Mouse (Mus musculus): ENCODE data around the gene Ak7. TPM values are rescaled to one million over a fixed set of nuclear protein-coding genes. Genes with fewer than 3 reads are reported as not detected.

Ak7 gene
- polyA plus RNA-seq, 1 experiment from 2014 or later: 0.40 TPM

- Histone ChIP-seq H3K4me2 (ENCODE audit: low read depth, low read length) (no peak overlapping the region), H3K36me3 (ENCODE audit: control insufficient read depth, insufficient read depth, low read length) (no peaks in the 10 kb centered on the region), H3K27me3 (replicated peaks; ENCODE audit: control insufficient read depth, insufficient read depth, low read length) (no peaks in the 10 kb centered on the region), H3K27ac (ENCODE audit: low read length) (no peak overlapping the region), H3K4me3 (ENCODE audit: low read length) (no peak overlapping the region), H3K9me3 (ENCODE audit: control insufficient read depth, low read length) (no peaks in the 10 kb centered on the region), H3K4me1 (ENCODE audit: control insufficient read depth, insufficient read depth, low read length) (no peaks in the 10 kb centered on the region), H3K9ac (ENCODE audit: low read depth, low read length) (no peak overlapping the region)
- 50% methylated on average over 1 of the region's 1 CpGs for WGBS
- ATAC-seq: no peak
Observed at GRCm38 (mm10) chr12:105724616-105725015, 18.8 kb downstream of the Ak7 start.

DNA sequence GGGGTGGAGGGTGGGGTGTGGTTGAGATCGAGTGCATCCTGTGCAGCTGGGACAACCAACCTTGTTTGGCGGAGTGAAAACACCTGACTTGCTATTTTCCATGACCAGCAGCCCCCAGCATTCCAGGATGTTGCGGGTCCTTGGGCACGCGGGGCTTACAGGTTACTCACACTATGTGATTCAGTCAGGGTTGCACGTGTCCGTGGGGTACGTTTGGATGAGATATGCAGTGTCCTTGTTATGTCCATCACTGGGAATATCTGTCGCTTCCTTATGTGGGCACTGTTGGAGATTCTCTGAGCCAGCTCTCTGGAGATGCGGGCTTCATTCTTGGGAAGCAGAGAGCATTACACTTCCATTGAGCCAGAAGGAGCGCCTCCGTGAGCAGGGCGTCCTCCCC lies 20.0 kb downstream of the Ak7 start:
- WGBS: 79% methylated on average over 13 of the region's 13 CpGs
- H3K4me2 ChIP-seq (ENCODE audit: low read depth, low read length): no peak overlapping the region
- H3K4me1 ChIP-seq (ENCODE audit: control insufficient read depth, insufficient read depth, low read length): no peaks in the 10 kb centered on the region
- no peaks in the 10 kb centered on the region for H3K36me3 ChIP-seq (ENCODE audit: control insufficient read depth, insufficient read depth, low read length)
- H3K9me3 ChIP-seq (ENCODE audit: control insufficient read depth, low read length): no peaks in the 10 kb centered on the region
- H3K4me3 ChIP-seq (ENCODE audit: low read length): no peak overlapping the region
- no peak for ATAC-seq
- H3K27ac ChIP-seq (ENCODE audit: low read length): no peak overlapping the region
- no peaks in the 10 kb centered on the region for H3K27me3 ChIP-seq (replicated peaks; ENCODE audit: control insufficient read depth, insufficient read depth, low read length)
- H3K9ac ChIP-seq (ENCODE audit: low read depth, low read length): no peak overlapping the region

DNA sequence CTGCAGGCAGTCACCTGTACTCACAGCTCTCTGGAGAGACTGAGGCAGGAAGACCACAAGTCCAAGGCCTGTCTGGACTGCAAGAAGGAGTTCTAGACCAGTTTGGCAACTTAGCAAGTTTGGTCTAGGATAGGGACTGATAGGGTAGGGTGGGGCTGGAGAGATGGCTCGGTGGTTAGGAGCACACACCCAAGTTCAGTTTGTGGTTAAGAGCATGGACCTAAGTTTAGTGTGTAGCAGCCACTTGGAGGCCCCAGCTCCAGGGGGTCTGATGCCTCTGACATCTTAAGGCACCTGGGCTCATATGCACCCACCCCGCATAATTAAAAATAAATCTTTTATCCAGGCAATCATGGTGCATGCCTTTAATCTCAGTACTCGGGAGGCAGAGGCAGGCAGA lies 21.5 kb downstream of the Ak7 start:
- ATAC-seq: 0 out of 2 replicates have a peak, but pooled peaks have one; percentile 18
- Histone ChIP-seq H3K27ac (ENCODE audit: low read length) (no peak overlapping the region), H3K36me3 (ENCODE audit: control insufficient read depth, insufficient read depth, low read length) (no peaks in the 10 kb centered on the region), H3K4me2 (ENCODE audit: low read depth, low read length) (no peak overlapping the region), H3K9ac (ENCODE audit: low read depth, low read length) (no peak overlapping the region), H3K4me3 (ENCODE audit: low read length) (no peak overlapping the region), H3K4me1 (ENCODE audit: control insufficient read depth, insufficient read depth, low read length) (no peaks in the 10 kb centered on the region), H3K27me3 (replicated peaks; ENCODE audit: control insufficient read depth, insufficient read depth, low read length) (no peaks in the 10 kb centered on the region), H3K9me3 (ENCODE audit: control insufficient read depth, low read length) (no peaks in the 10 kb centered on the region)
- 65% methylated on average over 3 of the region's 3 CpGs for WGBS

- H3K4me1 ChIP-seq (ENCODE audit: control insufficient read depth, insufficient read depth, low read length): no peaks in the 10 kb centered on the region
Observed at GRCm38 (mm10) chr12:105727964-105728363, 22.2 kb downstream of the Ak7 start.

GRCm38 (mm10) chr12:105730851-105731460 lies 25.2 kb downstream of the Ak7 start:
- no peaks in the 10 kb centered on the region for H3K9me3 ChIP-seq (ENCODE audit: control insufficient read depth, low read length)
- H3K4me2 ChIP-seq (ENCODE audit: low read depth, low read length): no peak overlapping the region
- 67% methylated on average over 6 of the region's 6 CpGs for WGBS
- no peak overlapping the region for H3K9ac ChIP-seq (ENCODE audit: low read depth, low read length)
- H3K27me3 ChIP-seq (replicated peaks; ENCODE audit: control insufficient read depth, insufficient read depth, low read length): no peaks in the 10 kb centered on the region
- no peaks in the 10 kb centered on the region for H3K4me1 ChIP-seq (ENCODE audit: control insufficient read depth, insufficient read depth, low read length)
- H3K27ac ChIP-seq (ENCODE audit: low read length): no peak overlapping the region
- ATAC-seq: no peak
- no peaks in the 10 kb centered on the region for H3K36me3 ChIP-seq (ENCODE audit: control insufficient read depth, insufficient read depth, low read length)
- no peak overlapping the region for H3K4me3 ChIP-seq (ENCODE audit: low read length)

More at GRCm38 (mm10) chr12:105727964-105728363, 22.2 kb downstream of the Ak7 start:
- H3K27ac ChIP-seq (ENCODE audit: low read length): no peak overlapping the region
- no peaks in the 10 kb centered on the region for H3K36me3 ChIP-seq (ENCODE audit: control insufficient read depth, insufficient read depth, low read length)
- no peak overlapping the region for H3K4me2 ChIP-seq (ENCODE audit: low read depth, low read length)
- no peak for ATAC-seq
- no peaks in the 10 kb centered on the region for H3K9me3 ChIP-seq (ENCODE audit: control insufficient read depth, low read length)
- no peak overlapping the region for H3K4me3 ChIP-seq (ENCODE audit: low read length)
- H3K27me3 ChIP-seq (replicated peaks; ENCODE audit: control insufficient read depth, insufficient read depth, low read length): no peaks in the 10 kb centered on the region
- no peak overlapping the region for H3K9ac ChIP-seq (ENCODE audit: low read depth, low read length)
- WGBS: 31% methylated on average over 8 of the region's 8 CpGs

- H3K36me3 ChIP-seq (ENCODE audit: control insufficient read depth, insufficient read depth, low read length): no peaks in the 10 kb centered on the region
- H3K27ac ChIP-seq (ENCODE audit: low read length): no peak overlapping the region
- no peak overlapping the region for H3K4me3 ChIP-seq (ENCODE audit: low read length)
- 64% methylated on average over 9 of the region's 9 CpGs for WGBS
- no peaks in the 10 kb centered on the region for H3K4me1 ChIP-seq (ENCODE audit: control insufficient read depth, insufficient read depth, low read length)
- no peak overlapping the region for H3K4me2 ChIP-seq (ENCODE audit: low read depth, low read length)
- no peaks in the 10 kb centered on the region for H3K27me3 ChIP-seq (replicated peaks; ENCODE audit: control insufficient read depth, insufficient read depth, low read length)
- no peaks in the 10 kb centered on the region for H3K9me3 ChIP-seq (ENCODE audit: control insufficient read depth, low read length)
- H3K9ac ChIP-seq (ENCODE audit: low read depth, low read length): no peak overlapping the region
- ATAC-seq: no peak
Observed at GRCm38 (mm10) chr12:105733370-105734159, 27.8 kb downstream of the Ak7 start.

DNA sequence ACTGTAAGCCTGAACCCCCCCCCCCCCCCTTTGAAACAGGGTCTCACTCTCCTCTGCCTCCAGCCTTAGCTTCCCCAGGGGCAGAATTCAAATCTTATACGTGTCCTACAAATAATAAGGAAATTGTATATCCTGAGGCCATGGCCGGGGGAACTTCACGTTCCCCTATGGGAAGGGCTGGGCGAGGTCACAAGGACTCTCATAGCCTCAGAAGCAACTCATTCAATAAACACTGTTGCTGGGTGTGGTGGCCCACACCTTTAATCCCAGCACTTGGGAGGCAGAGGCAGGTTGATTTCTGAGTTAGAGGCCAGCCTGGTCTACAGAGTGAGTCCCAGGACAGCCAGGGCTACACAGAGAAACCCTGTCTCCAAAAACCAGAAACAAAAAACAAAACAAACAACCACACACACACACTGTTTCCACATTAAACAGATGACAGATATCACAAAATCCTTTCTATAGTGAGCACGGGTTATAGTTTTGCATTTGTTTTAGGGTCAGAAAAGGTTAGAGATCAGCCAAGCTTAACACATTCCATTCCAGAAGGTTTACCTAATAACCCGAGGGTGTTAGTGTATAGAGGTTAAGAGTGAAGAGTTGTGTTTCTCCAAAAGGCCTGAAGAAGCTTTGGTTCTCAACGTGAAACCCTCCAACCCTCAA lies 29.6 kb downstream of the Ak7 start:
- H3K4me2 ChIP-seq (ENCODE audit: low read depth, low read length): no peak overlapping the region
- ATAC-seq: no peak
- WGBS: 62% methylated on average over 7 of the region's 7 CpGs
- no peak overlapping the region for H3K27ac ChIP-seq (ENCODE audit: low read length)
- no peaks in the 10 kb centered on the region for H3K4me1 ChIP-seq (ENCODE audit: control insufficient read depth, insufficient read depth, low read length)
- no peaks in the 10 kb centered on the region for H3K27me3 ChIP-seq (replicated peaks; ENCODE audit: control insufficient read depth, insufficient read depth, low read length)
- no peaks in the 10 kb centered on the region for H3K36me3 ChIP-seq (ENCODE audit: control insufficient read depth, insufficient read depth, low read length)
- no peak overlapping the region for H3K4me3 ChIP-seq (ENCODE audit: low read length)
- H3K9me3 ChIP-seq (ENCODE audit: control insufficient read depth, low read length): no peaks in the 10 kb centered on the region
- no peak overlapping the region for H3K9ac ChIP-seq (ENCODE audit: low read depth, low read length)

DNA sequence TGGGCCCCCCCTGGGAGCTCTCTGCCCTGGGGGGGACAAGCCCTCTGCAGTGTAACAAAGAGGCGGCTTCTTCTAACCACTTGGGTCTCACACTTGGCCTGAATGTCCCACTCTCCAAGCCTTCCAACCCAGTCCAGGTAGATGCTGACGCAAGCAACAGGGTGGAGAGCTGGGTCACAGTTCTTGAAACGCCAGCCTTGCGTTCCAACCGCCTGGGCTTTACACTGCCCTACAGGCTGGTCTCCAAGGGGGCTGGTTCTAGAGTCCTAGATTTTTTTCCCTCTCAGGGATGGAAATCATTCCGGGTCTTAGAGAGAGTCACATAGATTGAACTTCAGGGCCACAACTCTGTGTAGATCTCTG lies 30.1 kb downstream of the Ak7 start:
- no peaks in the 10 kb centered on the region for H3K9me3 ChIP-seq (ENCODE audit: control insufficient read depth, low read length)
- H3K36me3 ChIP-seq (ENCODE audit: control insufficient read depth, insufficient read depth, low read length): no peaks in the 10 kb centered on the region
- H3K4me1 ChIP-seq (ENCODE audit: control insufficient read depth, insufficient read depth, low read length): no peaks in the 10 kb centered on the region
- WGBS: 88% methylated on average over 6 of the region's 6 CpGs
- H3K4me2 ChIP-seq (ENCODE audit: low read depth, low read length): no peak overlapping the region
- no peak for ATAC-seq
- H3K9ac ChIP-seq (ENCODE audit: low read depth, low read length): no peak overlapping the region
- H3K27ac ChIP-seq (ENCODE audit: low read length): no peak overlapping the region
- no peak overlapping the region for H3K4me3 ChIP-seq (ENCODE audit: low read length)
- H3K27me3 ChIP-seq (replicated peaks; ENCODE audit: control insufficient read depth, insufficient read depth, low read length): no peaks in the 10 kb centered on the region

DNA sequence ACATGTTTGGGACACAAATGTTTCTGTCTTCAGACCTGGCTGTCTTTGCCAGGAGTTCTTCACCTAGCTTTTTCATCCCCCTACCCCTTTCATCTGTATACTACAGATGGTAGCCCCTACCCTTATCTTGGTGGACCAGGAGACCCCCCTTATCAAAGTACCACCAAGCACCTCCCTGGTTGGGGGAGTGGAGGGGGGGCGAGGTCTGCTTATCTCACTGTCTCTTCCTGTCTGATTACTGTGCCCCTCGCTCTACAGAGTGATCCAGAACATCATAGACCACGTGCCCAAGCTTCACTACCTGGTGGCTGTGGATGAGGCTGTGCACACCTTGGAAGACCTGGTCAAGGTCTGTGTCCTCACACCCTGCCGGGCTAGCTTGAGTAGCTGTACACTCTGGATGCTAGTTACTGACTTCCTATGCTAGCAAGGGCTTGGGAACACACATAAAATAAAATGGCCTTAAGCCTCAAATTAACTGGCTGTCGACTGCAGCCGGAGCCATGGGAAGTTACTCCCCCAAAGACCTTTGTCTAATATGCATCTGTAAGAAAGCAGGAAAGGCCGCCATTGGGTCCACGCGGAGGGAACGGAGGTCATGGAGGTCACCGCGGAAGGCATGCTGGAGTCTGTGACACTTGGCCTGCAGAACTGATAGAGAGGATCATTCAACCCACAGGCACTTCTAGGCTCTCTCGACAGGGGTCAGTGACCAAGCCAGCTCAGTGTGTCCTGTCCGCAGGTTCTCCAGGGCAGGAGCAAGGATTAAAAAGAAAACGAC lies 32.7 kb downstream of the Ak7 start:
- Histone ChIP-seq H3K4me2 (ENCODE audit: low read depth, low read length) (no peak overlapping the region), H3K4me1 (ENCODE audit: control insufficient read depth, insufficient read depth, low read length) (no peaks in the 10 kb centered on the region), H3K4me3 (ENCODE audit: low read length) (no peak overlapping the region), H3K9ac (ENCODE audit: low read depth, low read length) (no peak overlapping the region), H3K27me3 (replicated peaks; ENCODE audit: control insufficient read depth, insufficient read depth, low read length) (no peaks in the 10 kb centered on the region), H3K36me3 (ENCODE audit: control insufficient read depth, insufficient read depth, low read length) (no peaks in the 10 kb centered on the region), H3K27ac (ENCODE audit: low read length) (no peak overlapping the region), H3K9me3 (ENCODE audit: control insufficient read depth, low read length) (no peaks in the 10 kb centered on the region)
- WGBS: 82% methylated on average over 15 of the region's 15 CpGs
- no peak for ATAC-seq

Measured in intestine, embryonic 16.5 days (tissue).